Mouse (Mus musculus) central nervous system, embryonic 18 days (tissue): ENCODE data around the gene Gm16429. TPM values are rescaled to one million over a fixed set of nuclear protein-coding genes. Genes with fewer than 3 reads are reported as not detected.

ENCODE experiments used
- polyA plus RNA-seq: library from polyadenylated mRNA; depleted of rRNA; stranded (reverse); fragments of >200 nt; gene quantifications from 2 replicates; pipeline ENCODE4 v1.2.3, GENCODE M21; 2012; rRNA removed

The Gm16429 gene
- not detected in 2 replicates for polyA plus RNA-seq

DNA sequence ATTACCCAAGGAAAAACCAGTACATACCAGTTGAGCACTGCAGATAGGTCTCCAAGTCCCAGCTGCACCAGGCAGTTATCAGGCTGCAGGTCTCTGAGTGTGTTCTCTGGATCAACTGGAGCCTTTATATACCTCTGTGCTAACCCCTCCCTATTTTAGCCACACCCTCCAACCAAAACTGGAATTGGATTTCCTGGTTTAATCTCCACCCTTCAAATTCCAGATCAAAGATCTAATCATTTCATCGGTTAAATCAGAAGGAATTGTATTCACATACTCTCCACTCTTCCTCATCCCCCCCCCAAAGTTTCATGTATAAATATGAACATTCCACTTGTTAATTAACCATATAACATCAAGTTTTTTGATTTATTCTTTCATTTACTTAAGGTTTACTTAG is at the start of gene Gm16429:
Gene Gm16429 (minus strand): TSS at position 101 of the 400 bp plus-strand sequence.

Other genes with a start within 250 kb of the Gm16429 start
- gene Gm7792, start 85.3 kb downstream of the Gm16429 start, polyA plus RNA-seq, result not detected in 2 replicates
- not detected in 2 replicates for gene BC061212, start 141.5 kb upstream of the Gm16429 start, polyA plus RNA-seq
- gene Gm6351, start 147.3 kb upstream of the Gm16429 start, polyA plus RNA-seq, result not detected in 2 replicates